Comparison of ENCODE assay signal across 9 mouse cellular contexts in genomic region chr7:4901171-4901570, GRCm38 (mm10). TPM values are rescaled to one million over a fixed set of nuclear protein-coding genes. Genes with fewer than 3 reads are reported as not detected.
DNase-seq lines count a peak whose midpoint lies in the region; ATAC-seq and TF ChIP-seq lines count a peak whose summit lies in the region.
"Had no signal": no experiment of that assay in that cellular context is flagged by ENCODE, and none has a peak within 500 bp of the region (broad histone marks: within the 10 kb centered on the region; RNA-seq: fewer than 3 reads in every experiment).

No protein-coding gene starts in this region.

- no peak overlapping the region for H3K9ac ChIP-seq in heart, postnatal 0 days (replicated peaks; ENCODE audit: low read depth, low read length)
- no peak overlapping the region for H3K9ac ChIP-seq in stomach, postnatal 0 days (ENCODE audit: low read length)

- peak overlapping the region; percentile 30; the same call in 1 of the 2 replicates for H3K4me3 ChIP-seq in heart, postnatal 0 days (ENCODE audit: low read depth, low read length)
- no peak overlapping the region for H3K4me3 ChIP-seq in stomach, postnatal 0 days (ENCODE audit: low read depth, low read length)

- peak overlapping the region; percentile 75; the same call in 1 of the 2 replicates for H3K27ac ChIP-seq in heart, postnatal 0 days (ENCODE audit: low read depth)
- H3K27ac ChIP-seq in stomach, postnatal 0 days (replicated peaks): no peak overlapping the region

- 62% methylated on average over 8 of the region's 8 CpGs for WGBS in heart, postnatal 0 days
- WGBS in stomach, postnatal 0 days: 56% methylated on average over 8 of the region's 8 CpGs

- TF ChIP-seq EP300 in heart, postnatal 0 days (IDR thresholded peaks at IDR 0.05; ENCODE audit: low read depth): no peak
- no peak for TF ChIP-seq EP300 in stomach, postnatal 0 days (optimal IDR thresholded peaks at IDR 0.05)

- H3K36me3 ChIP-seq in heart, postnatal 0 days (replicated peaks; ENCODE audit: control insufficient read depth, insufficient read depth, low read length): no peaks in the 10 kb centered on the region
- H3K36me3 ChIP-seq in stomach, postnatal 0 days (ENCODE audit: control insufficient read depth, insufficient read depth, low read length): no peaks in the 10 kb centered on the region

- no peaks in the 10 kb centered on the region for H3K27me3 ChIP-seq in heart, postnatal 0 days (ENCODE audit: control insufficient read depth, insufficient read depth, low read length)
- no peaks in the 10 kb centered on the region for H3K27me3 ChIP-seq in stomach, postnatal 0 days (ENCODE audit: control insufficient read depth, insufficient read depth, low read length)

- peaks cover 10% of the 10 kb centered on the region; the same call in 1 of the 2 replicates for H3K4me1 ChIP-seq in heart, postnatal 0 days (ENCODE audit: control insufficient read depth, insufficient read depth)
- H3K4me1 ChIP-seq in stomach, postnatal 0 days (replicated peaks; ENCODE audit: control insufficient read depth, insufficient read depth): 0 out of 2 replicates have a peak, but pooled peaks cover 2% of the 10 kb centered on the region

- DNase-seq in gastrocnemius, postnatal 10 days: peak; percentile 41
- no peak for DNase-seq in gastrocnemius, postnatal 25 days
- DNase-seq in spleen, adult 12 weeks (ENCODE audit: low spot score): peak; percentile 40
- DNase-seq in spleen, postnatal 36 days (ENCODE audit: low spot score in 2 of 2): no peak
- DNase-seq in heart, postnatal 0 days (ENCODE audit: low spot score): no peak
- DNase-seq in stomach, postnatal 0 days (ENCODE audit: low spot score): peak; percentile 63
- no peak for DNase-seq in layer of hippocampus, adult 11-12 months (ENCODE audit: low spot score)
- DNase-seq in gastrocnemius, adult 18-20 months (ENCODE audit: low spot score): no peak

- no peak overlapping the region; the same call in 1 of the 2 replicates for H3K4me2 ChIP-seq in heart, postnatal 0 days (ENCODE audit: low read depth, low read length)
- H3K4me2 ChIP-seq in stomach, postnatal 0 days (replicated peaks; ENCODE audit: low read depth): no peak overlapping the region

- ATAC-seq in heart, postnatal 0 days (ENCODE audit: insufficient read depth, low read depth): 0 out of 2 replicates have a peak, but pooled peaks have one; percentile 11
- no peak for ATAC-seq in stomach, postnatal 0 days (ENCODE audit: low FRiP score, low TSS enrichment)

- TF ChIP-seq CTCF in heart, postnatal 0 days (IDR thresholded peaks at IDR 0.05; ENCODE audit: low read depth): peak; percentile 63
- TF ChIP-seq CTCF in stomach, postnatal 0 days (IDR thresholded peaks at IDR 0.05; ENCODE audit: low read depth): peak; percentile 68

- H3K9me3 ChIP-seq in heart, postnatal 0 days (replicated peaks; ENCODE audit: control insufficient read depth, low read length): no peaks in the 10 kb centered on the region
- H3K9me3 ChIP-seq in stomach, postnatal 0 days (ENCODE audit: control insufficient read depth, low read length): no peaks in the 10 kb centered on the region

RNA-seq across cellular contexts. Expression of gene Gm36210, which starts 5.1 kb away (rescaled TPM):
- total RNA-seq in gastrocnemius, postnatal 10 days (2021): under 1 TPM in 1 of 2 experiments, not detected in 1; 0.19 TPM
- total RNA-seq in gastrocnemius, postnatal 25 days (2021): under 1 TPM; 0.21 to 0.36 TPM
- 0.88 TPM in 1 of 2 replicates, not detected in the other for total RNA-seq in heart, postnatal 0 days (2014; rRNA removed; ENCODE audit: low replicate concordance)
- polyA plus RNA-seq in heart, postnatal 0 days (2015; fragmentation: Nextera tagmentation; extraction: Ambion mirVana): 0.08 and 0.12 TPM in 2 replicates
- not detected in 2 replicates for polyA plus RNA-seq in stomach, postnatal 0 days (2015; fragmentation: Nextera tagmentation; extraction: Ambion mirVana)
- under 1 TPM; 0.18 to 0.64 TPM for total RNA-seq in gastrocnemius, adult 18-20 months (2021)
- total RNA-seq: adrenal gland, postnatal 36 days had no signal

RNA-seq across cellular contexts. Expression of gene Zfp628, which starts 13.8 kb away (rescaled TPM):
- 10 to 100 TPM in 1 of 2 experiments, 1 to 10 TPM in 1; 9.9 to 10.5 TPM for total RNA-seq in gastrocnemius, postnatal 10 days (2021)
- total RNA-seq in gastrocnemius, postnatal 25 days (2021): 1 to 10 TPM; 6.8 to 8.3 TPM
- 8.9 and 13.1 TPM in 2 replicates for total RNA-seq in heart, postnatal 0 days (2014; rRNA removed; ENCODE audit: low replicate concordance)
- polyA plus RNA-seq in heart, postnatal 0 days (2015; fragmentation: Nextera tagmentation; extraction: Ambion mirVana): 1.7 and 1.9 TPM in 2 replicates
- 1.8 and 1.9 TPM in 2 replicates for polyA plus RNA-seq in stomach, postnatal 0 days (2015; fragmentation: Nextera tagmentation; extraction: Ambion mirVana)
- 1 to 10 TPM; 8.7 to 8.9 TPM for total RNA-seq in gastrocnemius, adult 18-20 months (2021)

RNA-seq across cellular contexts. Expression of gene Nat14, which starts 20.7 kb away (rescaled TPM):
- 1 to 10 TPM; 1.9 to 4.4 TPM for total RNA-seq in gastrocnemius, postnatal 10 days (2021)
- 1 to 10 TPM; 3.7 to 5.2 TPM for total RNA-seq in gastrocnemius, postnatal 25 days (2021)
- total RNA-seq in heart, postnatal 0 days (2014; rRNA removed; ENCODE audit: low replicate concordance): 2.0 and 4.2 TPM in 2 replicates
- polyA plus RNA-seq in heart, postnatal 0 days (2015; fragmentation: Nextera tagmentation; extraction: Ambion mirVana): 2.8 and 3.6 TPM in 2 replicates
- 2.3 and 2.5 TPM in 2 replicates for polyA plus RNA-seq in stomach, postnatal 0 days (2015; fragmentation: Nextera tagmentation; extraction: Ambion mirVana)
- total RNA-seq in gastrocnemius, adult 18-20 months (2021): 1 to 10 TPM; 3.2 to 4.6 TPM

RNA-seq across cellular contexts. Expression of gene Isoc2a, which starts 24.2 kb away (rescaled TPM):
- total RNA-seq in gastrocnemius, postnatal 10 days (2021): 10 to 100 TPM; 13.3 to 14.3 TPM
- 10 to 100 TPM; 21.4 to 24.3 TPM for total RNA-seq in gastrocnemius, postnatal 25 days (2021)
- total RNA-seq in heart, postnatal 0 days (2014; rRNA removed; ENCODE audit: low replicate concordance): 15.2 and 25.6 TPM in 2 replicates
- polyA plus RNA-seq in heart, postnatal 0 days (2015; fragmentation: Nextera tagmentation; extraction: Ambion mirVana): 1.4 and 1.6 TPM in 2 replicates
- 0.56 and 0.67 TPM in 2 replicates for polyA plus RNA-seq in stomach, postnatal 0 days (2015; fragmentation: Nextera tagmentation; extraction: Ambion mirVana)
- 10 to 100 TPM; 26.9 to 32.6 TPM for total RNA-seq in gastrocnemius, adult 18-20 months (2021)

RNA-seq across cellular contexts. Expression of gene Ssc5d, which starts 24.4 kb away (rescaled TPM):
- total RNA-seq in gastrocnemius, postnatal 10 days (2021): 10 to 100 TPM; 43.3 to 55.0 TPM
- 10 to 100 TPM; 10.1 to 11.6 TPM for total RNA-seq in gastrocnemius, postnatal 25 days (2021)
- total RNA-seq in heart, postnatal 0 days (2014; rRNA removed; ENCODE audit: low replicate concordance): 3.5 and 5.0 TPM in 2 replicates
- polyA plus RNA-seq in heart, postnatal 0 days (2015; fragmentation: Nextera tagmentation; extraction: Ambion mirVana): 1.1 and 1.2 TPM in 2 replicates
- 1.3 and 1.9 TPM in 2 replicates for polyA plus RNA-seq in stomach, postnatal 0 days (2015; fragmentation: Nextera tagmentation; extraction: Ambion mirVana)
- total RNA-seq in gastrocnemius, adult 18-20 months (2021): 1 to 10 TPM; 3.9 to 4.7 TPM

Comparison
In these comparisons a context has a peak if more than half of its experiments do, and no peak if none do; other contexts are left out.
1. DNase-seq: peak in gastrocnemius, postnatal 10 days (single experiment), spleen, adult 12 weeks (single experiment) and stomach, postnatal 0 days (single experiment); none in gastrocnemius, postnatal 25 days (single experiment), spleen, postnatal 36 days (0 of 2), heart, postnatal 0 days (single experiment), layer of hippocampus, adult 11-12 months (single experiment) and gastrocnemius, adult 18-20 months (single experiment).